Mouse (Mus musculus) neural tube, embryonic 14.5 days (tissue): ENCODE measurements at regions not wholly inside any gene's neighbourhood (a gene's known extent, or its start where the extent isn't known, plus 50 kb on each side); places are given as distances from the start of the nearest gene placed in this dataset.
A peak's percentile ranks its signal among the peaks of the same experiment; 100 is the strongest.
"Not testable (repeated sequence)": the region's sequence is repeated elsewhere in the genome, so short reads cannot be mapped to it uniquely, and the experiment has no call there.

Experiments used
- ATAC-seq: fragments of 200-750 bp; cut with Nextera tagmentation; 2 replicates; pipeline ENCODE4 v1.8.0; 2017; ENCODE audit warnings: low read depth, mild to moderate bottlenecking, moderate TSS enrichment, moderate library complexity
- H3K27ac ChIP-seq: fragments of 300-500 bp; sonication (generic); 2 replicates; pipeline ENCODE4 v1.5.1; 2014; ENCODE audit warnings: low read depth, mild to moderate bottlenecking, control low read depth, low read length, moderate library complexity, mixed read lengths
- H3K27me3 ChIP-seq: fragments of 300-500 bp; sonication (generic); 2 replicates; pipeline ENCODE4 v1.6.1; 2014; ENCODE audit warnings: low read length; ENCODE audit not compliant: control insufficient read depth, insufficient read depth
- H3K36me3 ChIP-seq: fragments of 300-500 bp; sonication (generic); 2 replicates; pipeline ENCODE4 v1.6.1; 2014; ENCODE audit warnings: low read length, mixed read lengths; ENCODE audit not compliant: control insufficient read depth, insufficient read depth
- H3K4me1 ChIP-seq: fragments of 300-500 bp; sonication (generic); 2 replicates; pipeline ENCODE4 v1.6.1; 2014; ENCODE audit warnings: low read length; ENCODE audit not compliant: control insufficient read depth, insufficient read depth
- H3K4me2 ChIP-seq: fragments of 300-500 bp; sonication (generic); 2 replicates; pipeline ENCODE4 v1.6.1; 2014; ENCODE audit warnings: mild to moderate bottlenecking, low read depth, low read length, control low read depth
- H3K4me3 ChIP-seq: fragments of 300-500 bp; sonication (generic); 2 replicates; pipeline ENCODE4 v1.5.1; 2014; ENCODE audit warnings: low read depth, low read length, control low read depth, mixed read lengths
- H3K9ac ChIP-seq: fragments of 300-500 bp; sonication (generic); replicated peaks from 2 replicates; pipeline ENCODE4 v1.6.1; 2014; ENCODE audit warnings: low read depth, mild to moderate bottlenecking, control low read depth, low read length, mixed read lengths
- H3K9me3 ChIP-seq: fragments of 300-500 bp; sonication (generic); 2 replicates; pipeline ENCODE4 v1.6.1; 2016; ENCODE audit warnings: low read length; ENCODE audit not compliant: control insufficient read depth
- WGBS: fragments of 180-500 bp; shearing (Covaris S2); extraction: QIAGEN DNeasy Blood & Tissue Kit; methylation state at CpG from one replicate; pipeline ENCODE4 v1.1.7; 2014; 5-methylcytosine and 5-hydroxymethylcytosine counted together

- Histone ChIP-seq H3K4me1 (no peaks in the 10 kb centered on the region), H3K4me3 (no peak overlapping the region), H3K36me3 (no peaks in the 10 kb centered on the region), H3K9ac (no peak overlapping the region), H3K27ac (no peak overlapping the region), H3K27me3 (no peaks in the 10 kb centered on the region), H3K9me3 (no peaks in the 10 kb centered on the region), H3K4me2 (no peak overlapping the region)
- peak; percentile 71 for ATAC-seq
- 3% methylated on average over 1 of the region's 1 CpGs for WGBS
Observed at GRCm38 (mm10) chr6:62889194-62889593, 366.5 kb upstream of the Grid2 start.

- ATAC-seq, result no peak
- 93% methylated on average over 2 of the region's 2 CpGs for WGBS
- no peak overlapping the region for H3K4me2 ChIP-seq
- H3K4me3 ChIP-seq, result no peak overlapping the region
- no peaks in the 10 kb centered on the region for H3K36me3 ChIP-seq
- no peak overlapping the region for H3K9ac ChIP-seq
- H3K27me3 ChIP-seq, result no peaks in the 10 kb centered on the region
- H3K4me1 ChIP-seq, result no peaks in the 10 kb centered on the region
- H3K9me3 ChIP-seq, result no peaks in the 10 kb centered on the region
- no peak overlapping the region for H3K27ac ChIP-seq
Observed at GRCm38 (mm10) chr6:62912758-62913157, 342.9 kb upstream of the Grid2 start.

GRCm38 (mm10) chr6:62917059-62917458 lies 338.6 kb upstream of the Grid2 start:
- H3K9ac ChIP-seq, H3K4me2 ChIP-seq, ATAC-seq, H3K4me1 ChIP-seq, H3K27me3 ChIP-seq, H3K9me3 ChIP-seq, H3K4me3 ChIP-seq, H3K27ac ChIP-seq, H3K36me3 ChIP-seq: not testable (repeated sequence)
- 88% methylated on average over 2 of the region's 5 CpGs for WGBS

- WGBS, result 95% methylated on average over 6 of the region's 6 CpGs
- no peaks in the 10 kb centered on the region for H3K9me3 ChIP-seq
Observed at GRCm38 (mm10) chr6:62917956-62918355, 337.7 kb upstream of the Grid2 start.

GRCm38 (mm10) chr6:62919092-62919491 lies 336.6 kb upstream of the Grid2 start:
- no peak overlapping the region for H3K27ac ChIP-seq
- no peak for ATAC-seq
- H3K27me3 ChIP-seq, result no peaks in the 10 kb centered on the region
- H3K9ac ChIP-seq, result no peak overlapping the region
- H3K9me3 ChIP-seq, result no peaks in the 10 kb centered on the region
- H3K36me3 ChIP-seq, result no peaks in the 10 kb centered on the region
- H3K4me1 ChIP-seq, result no peaks in the 10 kb centered on the region
- no peak overlapping the region for H3K4me3 ChIP-seq
- no peak overlapping the region for H3K4me2 ChIP-seq

More at GRCm38 (mm10) chr6:62917956-62918355, 337.7 kb upstream of the Grid2 start:
- ATAC-seq, result no peak
- Histone ChIP-seq H3K36me3 (no peaks in the 10 kb centered on the region), H3K4me1 (no peaks in the 10 kb centered on the region), H3K27me3 (no peaks in the 10 kb centered on the region), H3K4me2 (no peak overlapping the region), H3K27ac (no peak overlapping the region), H3K4me3 (no peak overlapping the region), H3K9ac (no peak overlapping the region)
